Mouse (Mus musculus): Measurements from ENCODE around the gene Tkt.

Tkt gene

GRCm38 (mm10) chr14:30622556-30622955, 74.4 kb downstream of the Tkt start:
- no peak for DNase-seq

Data from thymus, adult 18-20 months (tissue).